Mouse (Mus musculus): ENCODE results near the gene Ahctf1. TPM values are rescaled to one million over a fixed set of nuclear protein-coding genes. Genes with fewer than 3 reads are reported as not detected.
A peak's percentile ranks its signal among the peaks of the same experiment; 100 is the strongest.
"Not testable (repeated sequence)": the region's sequence is repeated elsewhere in the genome, so short reads cannot be mapped to it uniquely, and the experiment has no call there.

Ahctf1 gene
- polyA plus RNA-seq, 1 experiment from 2014 or later: 27.5 TPM

DNA sequence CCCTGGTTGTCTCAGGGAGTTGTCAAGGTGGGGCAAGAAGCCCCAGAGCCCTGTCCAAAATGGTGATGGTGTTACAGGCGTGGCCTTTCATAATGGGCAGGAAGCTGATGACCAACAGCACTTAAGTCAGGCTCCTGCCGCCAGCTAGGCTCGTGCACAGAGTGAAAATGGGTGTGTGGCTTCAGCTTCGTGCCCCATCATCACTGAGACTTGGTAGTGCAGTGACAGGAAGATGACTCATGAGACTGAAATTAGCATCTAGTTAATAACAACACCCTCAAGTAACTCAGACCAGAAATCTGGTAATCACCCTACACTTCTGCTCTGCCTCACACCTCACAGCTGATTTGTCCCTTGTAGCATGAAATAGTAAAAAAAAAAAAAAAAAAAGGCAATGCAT, 25.4 kb upstream of the Ahctf1 start:
- Histone ChIP-seq H3K4me3 (no peak overlapping the region), H3K4me2 (replicated peaks) (no peak overlapping the region), H3K27ac (no peak overlapping the region), H3K27me3 (no peaks in the 10 kb centered on the region), H3K9me3 (no peaks in the 10 kb centered on the region), H3K36me3 (no peaks in the 10 kb centered on the region), H3K4me1 (no peaks in the 10 kb centered on the region), H3K9ac (no peak overlapping the region)
- WGBS: 69% methylated on average over 4 of the region's 4 CpGs
- ATAC-seq (ENCODE audit: low FRiP score, low read depth): no peak

DNA sequence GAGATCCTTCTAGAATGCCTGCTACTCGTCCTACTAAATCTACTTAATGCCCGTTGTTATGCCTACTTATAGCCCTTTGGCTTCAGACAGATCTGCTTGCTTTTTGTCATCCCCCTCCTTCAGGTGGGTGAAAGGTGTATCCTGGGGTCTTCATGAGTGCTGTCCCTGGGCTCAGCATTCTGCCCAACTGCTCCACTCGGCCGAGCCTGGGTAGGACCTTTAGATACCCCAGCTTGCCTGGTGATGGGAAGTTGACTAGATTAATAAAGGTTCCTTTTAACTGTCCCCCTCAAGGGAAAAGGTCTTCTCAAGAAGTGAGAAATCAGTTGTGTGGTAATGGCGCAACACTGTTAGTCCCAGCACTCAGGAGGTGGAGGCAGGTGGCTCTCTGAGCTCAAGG, 24.6 kb upstream of the Ahctf1 start:
- 91% methylated on average over 5 of the region's 5 CpGs for WGBS
- Histone ChIP-seq H3K4me3 (no peak overlapping the region), H3K9ac (no peak overlapping the region), H3K4me2 (replicated peaks) (no peak overlapping the region), H3K27me3 (no peaks in the 10 kb centered on the region), H3K36me3 (no peaks in the 10 kb centered on the region), H3K9me3 (no peaks in the 10 kb centered on the region), H3K4me1 (no peaks in the 10 kb centered on the region), H3K27ac (no peak overlapping the region)
- ATAC-seq (ENCODE audit: low FRiP score, low read depth): no peak

DNA sequence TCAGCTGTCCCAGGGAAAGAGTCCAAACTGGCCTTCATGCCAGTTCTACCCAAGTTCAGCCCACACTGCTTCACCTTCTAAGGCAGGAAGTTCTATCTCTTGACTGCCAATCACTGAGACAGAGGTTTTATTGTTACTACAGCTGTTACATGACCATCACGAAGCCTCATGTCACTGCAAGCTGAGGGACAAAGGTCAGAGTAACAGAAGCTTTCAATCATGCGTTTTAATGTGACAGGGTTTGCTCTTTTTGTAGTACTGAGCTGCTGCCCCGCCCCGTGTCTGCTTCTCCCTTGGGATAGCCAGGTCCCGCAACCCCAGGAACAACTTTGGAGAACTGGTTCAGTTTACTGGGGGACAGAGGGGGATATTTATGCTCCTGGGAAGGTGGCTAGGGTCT, 21.1 kb upstream of the Ahctf1 start:
- H3K27me3 ChIP-seq: no peaks in the 10 kb centered on the region
- H3K4me1 ChIP-seq: no peaks in the 10 kb centered on the region
- no peak overlapping the region for H3K4me2 ChIP-seq (replicated peaks)
- H3K9me3 ChIP-seq: no peaks in the 10 kb centered on the region; the same call in 1 of the 2 replicates
- WGBS: 74% methylated on average over 5 of the region's 5 CpGs
- no peak overlapping the region for H3K27ac ChIP-seq
- no peak overlapping the region for H3K4me3 ChIP-seq
- H3K9ac ChIP-seq: no peak overlapping the region
- no peaks in the 10 kb centered on the region for H3K36me3 ChIP-seq
- ATAC-seq (ENCODE audit: low FRiP score, low read depth): no peak

GRCm38 (mm10) chr1:179818490-179819278, 15.2 kb upstream of the Ahctf1 start:
- not testable (repeated sequence) for ATAC-seq (ENCODE audit: low FRiP score, low read depth); H3K27me3 ChIP-seq; H3K27ac ChIP-seq; H3K4me2 ChIP-seq (replicated peaks); H3K9ac ChIP-seq; H3K4me1 ChIP-seq; H3K36me3 ChIP-seq; H3K4me3 ChIP-seq
- H3K9me3 ChIP-seq: peaks cover 10% of the 10 kb centered on the region
- WGBS: 91% methylated on average over 11 of the region's 11 CpGs

GRCm38 (mm10) chr1:179814616-179815015, 11.1 kb upstream of the Ahctf1 start:
- 86% methylated on average over 2 of the region's 2 CpGs for WGBS
- Histone ChIP-seq H3K9ac (no peak overlapping the region), H3K36me3 (no peaks in the 10 kb centered on the region), H3K27me3 (no peaks in the 10 kb centered on the region), H3K4me1 (no peaks in the 10 kb centered on the region), H3K9me3 (peaks cover 10% of the 10 kb centered on the region; the same call in 1 of the 2 replicates), H3K27ac (no peak overlapping the region), H3K4me3 (no peak overlapping the region), H3K4me2 (replicated peaks) (no peak overlapping the region)
- ATAC-seq (ENCODE audit: low FRiP score, low read depth): no peak

DNA sequence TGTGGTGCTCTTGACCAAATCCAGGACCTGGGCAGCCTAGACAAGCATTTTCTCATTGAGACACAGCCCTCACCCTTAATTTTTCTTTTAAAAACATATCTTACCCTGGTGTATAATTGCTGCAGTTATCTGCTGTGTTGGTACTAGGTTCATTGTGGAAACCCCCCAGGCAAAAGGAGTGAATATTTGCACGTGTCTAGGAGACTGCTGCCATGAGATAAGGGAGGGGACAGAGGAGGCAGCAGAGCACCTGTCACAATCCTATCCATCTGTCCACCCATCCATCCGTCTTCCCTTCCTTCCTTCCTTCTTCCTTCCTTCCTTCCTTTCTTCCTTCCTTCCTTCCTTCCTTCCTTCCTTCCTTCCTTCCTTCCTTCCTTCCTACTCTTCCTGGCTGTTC, 9.9 kb upstream of the Ahctf1 start:
- H3K4me2 ChIP-seq (replicated peaks): no peak overlapping the region
- no peak overlapping the region for H3K9ac ChIP-seq
- H3K4me3 ChIP-seq: no peak overlapping the region
- peaks cover 10% of the 10 kb centered on the region; the same call in 1 of the 2 replicates for H3K9me3 ChIP-seq
- no peak overlapping the region for H3K27ac ChIP-seq
- no peaks in the 10 kb centered on the region for H3K4me1 ChIP-seq
- no peak for ATAC-seq (ENCODE audit: low FRiP score, low read depth)
- no peaks in the 10 kb centered on the region for H3K36me3 ChIP-seq
- WGBS: 55% methylated on average over 2 of the region's 2 CpGs
- H3K27me3 ChIP-seq: no peaks in the 10 kb centered on the region

- Histone ChIP-seq H3K9ac (no peak overlapping the region), H3K4me3 (no peak overlapping the region), H3K27ac (no peak overlapping the region), H3K4me2 (replicated peaks) (no peak overlapping the region), H3K36me3 (no peaks in the 10 kb centered on the region), H3K4me1 (no peaks in the 10 kb centered on the region), H3K27me3 (no peaks in the 10 kb centered on the region), H3K9me3 (no peaks in the 10 kb centered on the region)
- 77% methylated on average over 3 of the region's 3 CpGs for WGBS
- ATAC-seq (ENCODE audit: low FRiP score, low read depth): no peak
Observed at GRCm38 (mm10) chr1:179808300-179808699, 4.8 kb upstream of the Ahctf1 start.

- H3K36me3 ChIP-seq: no peaks in the 10 kb centered on the region
- 0 out of 2 replicates have a peak, but pooled peaks cover under 1% of the 10 kb centered on the region for H3K4me1 ChIP-seq
- no peak for ATAC-seq (ENCODE audit: low FRiP score, low read depth)
- no peak overlapping the region for H3K4me2 ChIP-seq (replicated peaks)
- no peak overlapping the region for H3K9ac ChIP-seq
- no peak overlapping the region for H3K27ac ChIP-seq
- no peaks in the 10 kb centered on the region for H3K9me3 ChIP-seq
- 78% methylated on average over 4 of the region's 4 CpGs for WGBS
- H3K27me3 ChIP-seq: no peaks in the 10 kb centered on the region
- no peak overlapping the region for H3K4me3 ChIP-seq
Observed at GRCm38 (mm10) chr1:179807468-179807867, 4.0 kb upstream of the Ahctf1 start.

- ATAC-seq (ENCODE audit: low FRiP score, low read depth): no peak
- Histone ChIP-seq H3K4me1 (peaks cover 15% of the 10 kb centered on the region), H3K4me3 (no peak overlapping the region), H3K4me2 (replicated peaks) (no peak overlapping the region), H3K9ac (no peak overlapping the region), H3K27me3 (no peaks in the 10 kb centered on the region), H3K9me3 (no peaks in the 10 kb centered on the region), H3K36me3 (no peaks in the 10 kb centered on the region), H3K27ac (no peak overlapping the region)
- 82% methylated on average over 5 of the region's 5 CpGs for WGBS
Observed at GRCm38 (mm10) chr1:179805751-179806150, 2.3 kb upstream of the Ahctf1 start.

- peak overlapping the region; percentile 91 for H3K4me3 ChIP-seq
- no peaks in the 10 kb centered on the region for H3K27me3 ChIP-seq
- WGBS: 26% methylated on average over 11 of the region's 11 CpGs
- peaks cover 15% of the 10 kb centered on the region for H3K4me1 ChIP-seq
- no peak for ATAC-seq (ENCODE audit: low FRiP score, low read depth)
- H3K27ac ChIP-seq: peak overlapping the region; percentile 99
- H3K4me2 ChIP-seq (replicated peaks): peak overlapping the region; percentile 76
- peaks cover 1% of the 10 kb centered on the region; the same call in 1 of the 2 replicates for H3K36me3 ChIP-seq
- H3K9me3 ChIP-seq: no peaks in the 10 kb centered on the region
- H3K9ac ChIP-seq: peak overlapping the region; percentile 57
Observed at GRCm38 (mm10) chr1:179804140-179804881, 831 bp upstream of the Ahctf1 start.

GRCm38 (mm10) chr1:179802610-179803512, 619 bp downstream of the Ahctf1 start, which contains the start of gene Gm10518:
TSS of gene Gm10518 (plus strand) at chr1:179803376.
- Histone ChIP-seq H3K36me3 (peaks cover 14% of the 10 kb centered on the region), H3K9ac (peak within 1 kb of the TSS; percentile 97), H3K4me1 (peaks cover 15% of the 10 kb centered on the region), H3K27me3 (no peaks in the 10 kb centered on the region), H3K4me2 (replicated peaks) (peak within 1 kb of the TSS; percentile 76), H3K9me3 (no peaks in the 10 kb centered on the region), H3K27ac (peak within 1 kb of the TSS; percentile 99), H3K4me3 (peak within 1 kb of the TSS; percentile 91)
- ATAC-seq (ENCODE audit: low FRiP score, low read depth): peak; percentile 62; the same call in 1 of the 2 replicates
- WGBS: under 1% methylated on average over 84 of the region's 94 CpGs

GRCm38 (mm10) chr1:179798794-179799193, 4.7 kb downstream of the Ahctf1 start:
- H3K27me3 ChIP-seq: no peaks in the 10 kb centered on the region
- no peak overlapping the region for H3K4me2 ChIP-seq (replicated peaks)
- no peak for ATAC-seq (ENCODE audit: low FRiP score, low read depth)
- peaks cover 15% of the 10 kb centered on the region for H3K4me1 ChIP-seq
- H3K27ac ChIP-seq: no peak overlapping the region
- H3K4me3 ChIP-seq: no peak overlapping the region
- no peak overlapping the region for H3K9ac ChIP-seq
- no peaks in the 10 kb centered on the region for H3K9me3 ChIP-seq
- H3K36me3 ChIP-seq: peaks cover 43% of the 10 kb centered on the region

Data from limb, embryonic 13.5 days (tissue).